Mouse (Mus musculus) G1E (cell line): Measurements from ENCODE around the gene Zfyve26.

Experiments used
- CTCF ChIP-seq: IDR thresholded peaks from 2 replicates; pipeline ENCODE4 v1.5.1; 2012; ENCODE audit warnings: low read depth, low read length, inconsistent platforms, mixed read lengths
- GATA1 ChIP-seq: IDR thresholded peaks from 2 replicates; pipeline ENCODE4 v1.6.1; 2012; ENCODE audit warnings: borderline replicate concordance, low read length, inconsistent platforms, mixed read lengths
- POLR2AphosphoS5 ChIP-seq: IDR thresholded peaks from 2 replicates; pipeline ENCODE4 v1.6.1; 2012; ENCODE audit warnings: low read depth, low read length, inconsistent platforms; ENCODE audit not compliant: insufficient replicate concordance
- TAL1 ChIP-seq: conservative IDR thresholded peaks from 2 replicates; pipeline ENCODE4 v1.6.1; 2012; ENCODE audit warnings: low read depth, low read length, inconsistent platforms, mixed read lengths

DNA sequence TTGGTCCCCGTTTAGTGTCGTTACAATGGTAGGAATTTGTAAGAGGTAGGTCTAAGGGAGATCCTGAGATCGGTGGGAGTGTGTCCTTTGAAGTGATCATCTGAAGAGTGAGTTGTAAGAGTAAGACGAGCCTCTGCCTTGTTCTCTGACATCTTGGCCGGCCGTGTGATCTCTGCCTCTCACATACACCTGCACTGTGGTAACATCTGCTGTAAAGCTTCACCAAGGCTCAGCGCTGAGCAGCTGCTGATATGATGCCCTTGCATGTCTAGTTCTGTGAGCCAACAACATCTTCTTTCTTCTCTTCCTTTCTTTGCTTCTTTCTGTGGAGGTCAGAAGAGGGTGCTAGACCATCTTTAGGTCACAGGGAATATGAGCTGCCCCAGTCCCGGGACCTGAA, 42.7 kb upstream of the Zfyve26 start:
- TF ChIP-seq CTCF (no peak), POLR2AphosphoS5 (no peak), GATA1 (no peak), TAL1 (no peak)
